Mouse (Mus musculus) embryonic facial prominence, embryonic 14.5 days (tissue): ENCODE results near the gene Anxa5. TPM values are rescaled to one million over a fixed set of nuclear protein-coding genes. Genes with fewer than 3 reads are reported as not detected.

Experiments
- ATAC-seq: fragments of 200-750 bp; cut with Nextera tagmentation; 2 replicates; pipeline ENCODE4 v1.8.0; 2017; ENCODE audit warnings: low read depth, moderate number of reproducible peaks, moderate TSS enrichment
- DNase-seq: peaks from one replicate; pipeline ENCODE4 v3.0.0-alpha.2; 2015; ENCODE audit warnings: low spot score
- H3K27ac ChIP-seq: fragments of 300-500 bp; sonication (generic); replicated peaks from 2 replicates; pipeline ENCODE4 v1.5.1; 2014; ENCODE audit warnings: low read depth, mild to moderate bottlenecking, low read length, moderate library complexity
- H3K27me3 ChIP-seq: fragments of 300-500 bp; sonication (generic); replicated peaks from 2 replicates; pipeline ENCODE4 v1.6.1; 2014; ENCODE audit warnings: low read length; ENCODE audit not compliant: control insufficient read depth, insufficient read depth
- H3K36me3 ChIP-seq: fragments of 300-500 bp; sonication (generic); 2 replicates; pipeline ENCODE4 v1.6.1; 2014; ENCODE audit warnings: low read length, mixed read lengths; ENCODE audit not compliant: control insufficient read depth, insufficient read depth
- H3K4me1 ChIP-seq: fragments of 300-500 bp; sonication (generic); 2 replicates; pipeline ENCODE4 v1.6.1; 2014; ENCODE audit warnings: antibody characterized with exemption, low read length; ENCODE audit not compliant: control insufficient read depth, insufficient read depth
- H3K4me2 ChIP-seq: fragments of 300-500 bp; sonication (generic); 2 replicates; pipeline ENCODE4 v1.6.1; 2014; ENCODE audit warnings: low read depth, mild to moderate bottlenecking, low read length, moderate library complexity, mixed read lengths
- H3K4me3 ChIP-seq: fragments of 300-500 bp; sonication (generic); 2 replicates; pipeline ENCODE4 v1.5.1; 2014; ENCODE audit warnings: low read depth, mild to moderate bottlenecking, low read length
- H3K9ac ChIP-seq: fragments of 300-500 bp; sonication (generic); 2 replicates; pipeline ENCODE4 v1.6.1; 2014; ENCODE audit warnings: low read depth, mild to moderate bottlenecking, low read length, moderate library complexity, mixed read lengths
- H3K9me3 ChIP-seq: fragments of 300-500 bp; sonication (generic); 2 replicates; pipeline ENCODE4 v1.6.1; 2016; ENCODE audit warnings: low read length; ENCODE audit not compliant: control insufficient read depth
- WGBS: fragments of 180-500 bp; shearing (Covaris S2); extraction: QIAGEN DNeasy Blood & Tissue Kit; methylation state at CpG from one replicate; pipeline ENCODE4 v1.1.7; 2014; 5-methylcytosine and 5-hydroxymethylcytosine counted together
- polyA plus RNA-seq: library from polyadenylated mRNA; unstranded; fragments of >200 nt; fragmentation: Nextera tagmentation; extraction: Ambion mirVana; gene quantifications from 2 replicates; pipeline ENCODE4 v1.2.1, GENCODE M21; 2014

Anxa5 gene
- polyA plus RNA-seq, 1 experiment from 2014 or later, result 458 TPM

GRCm38 (mm10) chr3:36492716-36493391 is 17.2 kb upstream of the Anxa5 start:
- H3K9ac ChIP-seq, result no peak overlapping the region
- DNase-seq, result peak; percentile 68
- H3K4me2 ChIP-seq, result peak overlapping the region; percentile 3; the same call in 1 of the 2 replicates
- peak; percentile 64 for ATAC-seq
- peak overlapping the region; percentile 63 for H3K27ac ChIP-seq
- WGBS, result 65% methylated on average over 9 of the region's 9 CpGs
- no peaks in the 10 kb centered on the region for H3K27me3 ChIP-seq
- H3K4me3 ChIP-seq, result no peak overlapping the region
- no peaks in the 10 kb centered on the region for H3K36me3 ChIP-seq
- no peaks in the 10 kb centered on the region for H3K9me3 ChIP-seq
- peaks cover 13% of the 10 kb centered on the region; the same call in 1 of the 2 replicates for H3K4me1 ChIP-seq

- Histone ChIP-seq H3K4me3 (no peak overlapping the region), H3K9me3 (no peaks in the 10 kb centered on the region), H3K9ac (no peak overlapping the region), H3K27me3 (no peaks in the 10 kb centered on the region), H3K27ac (no peak overlapping the region), H3K4me1 (peaks cover 13% of the 10 kb centered on the region; the same call in 1 of the 2 replicates), H3K4me2 (no peak overlapping the region), H3K36me3 (no peaks in the 10 kb centered on the region)
- DNase-seq (no peak), ATAC-seq (no peak)
- 88% methylated on average over 5 of the region's 5 CpGs for WGBS
Measured at GRCm38 (mm10) chr3:36491535-36491934, 15.8 kb upstream of the Anxa5 start.

GRCm38 (mm10) chr3:36489590-36489910 is 13.9 kb upstream of the Anxa5 start:
- no peak overlapping the region for H3K4me2 ChIP-seq
- DNase-seq (no peak), ATAC-seq (no peak)
- H3K4me1 ChIP-seq, result peaks cover 10% of the 10 kb centered on the region; the same call in 1 of the 2 replicates
- no peaks in the 10 kb centered on the region for H3K36me3 ChIP-seq
- WGBS, result 88% methylated on average over 1 of the region's 1 CpGs
- H3K9me3 ChIP-seq, result no peaks in the 10 kb centered on the region
- no peak overlapping the region for H3K4me3 ChIP-seq
- no peaks in the 10 kb centered on the region for H3K27me3 ChIP-seq
- H3K27ac ChIP-seq, result no peak overlapping the region
- no peak overlapping the region for H3K9ac ChIP-seq

GRCm38 (mm10) chr3:36488899-36489589 is 13.3 kb upstream of the Anxa5 start:
- DNase-seq, result no peak
- no peak overlapping the region for H3K4me3 ChIP-seq
- peaks cover 12% of the 10 kb centered on the region; the same call in 1 of the 2 replicates for H3K4me1 ChIP-seq
- H3K27me3 ChIP-seq, result no peaks in the 10 kb centered on the region
- no peak overlapping the region for H3K9ac ChIP-seq
- WGBS, result 86% methylated on average over 6 of the region's 6 CpGs
- H3K27ac ChIP-seq, result no peak overlapping the region
- no peaks in the 10 kb centered on the region for H3K36me3 ChIP-seq
- H3K9me3 ChIP-seq, result no peaks in the 10 kb centered on the region
- ATAC-seq, result no peak
- no peak overlapping the region for H3K4me2 ChIP-seq

- Histone ChIP-seq H3K27me3 (no peaks in the 10 kb centered on the region), H3K9ac (no peak overlapping the region), H3K36me3 (no peaks in the 10 kb centered on the region), H3K4me3 (no peak overlapping the region), H3K4me2 (no peak overlapping the region), H3K9me3 (no peaks in the 10 kb centered on the region), H3K27ac (no peak overlapping the region), H3K4me1 (peaks cover 13% of the 10 kb centered on the region)
- no peak for ATAC-seq
- WGBS, result 55% methylated on average over 1 of the region's 1 CpGs
- DNase-seq, result no peak
Measured at GRCm38 (mm10) chr3:36488367-36488766, 12.7 kb upstream of the Anxa5 start.

GRCm38 (mm10) chr3:36486881-36487280 is 11.2 kb upstream of the Anxa5 start:
- ATAC-seq (no peak), DNase-seq (no peak)
- WGBS, result 84% methylated on average over 6 of the region's 6 CpGs
- Histone ChIP-seq H3K4me1 (peaks cover 17% of the 10 kb centered on the region), H3K4me2 (no peak overlapping the region), H3K27me3 (no peaks in the 10 kb centered on the region), H3K9ac (no peak overlapping the region), H3K4me3 (no peak overlapping the region), H3K9me3 (no peaks in the 10 kb centered on the region), H3K36me3 (no peaks in the 10 kb centered on the region), H3K27ac (no peak overlapping the region)

- no peaks in the 10 kb centered on the region for H3K27me3 ChIP-seq
- no peak overlapping the region for H3K9ac ChIP-seq
- H3K4me1 ChIP-seq, result peaks cover 22% of the 10 kb centered on the region
- DNase-seq, result no peak
- no peaks in the 10 kb centered on the region for H3K9me3 ChIP-seq
- no peaks in the 10 kb centered on the region for H3K36me3 ChIP-seq
- 34% methylated on average over 6 of the region's 6 CpGs for WGBS
- no peak overlapping the region for H3K4me3 ChIP-seq
- no peak for ATAC-seq
- no peak overlapping the region for H3K4me2 ChIP-seq
- no peak overlapping the region for H3K27ac ChIP-seq
Measured at GRCm38 (mm10) chr3:36486176-36486575, 10.5 kb upstream of the Anxa5 start.

GRCm38 (mm10) chr3:36484292-36484691 is 8.6 kb upstream of the Anxa5 start:
- Histone ChIP-seq H3K36me3 (no peaks in the 10 kb centered on the region), H3K27ac (no peak overlapping the region), H3K9me3 (no peaks in the 10 kb centered on the region), H3K4me3 (no peak overlapping the region), H3K4me2 (no peak overlapping the region), H3K4me1 (peaks cover 27% of the 10 kb centered on the region), H3K27me3 (no peaks in the 10 kb centered on the region), H3K9ac (no peak overlapping the region)
- ATAC-seq, result no peak
- 86% methylated on average over 4 of the region's 4 CpGs for WGBS
- DNase-seq, result no peak

- Histone ChIP-seq H3K9ac (no peak overlapping the region), H3K36me3 (no peaks in the 10 kb centered on the region), H3K4me2 (0 out of 2 replicates have a peak overlapping the region, but pooled peaks have one; percentile 18), H3K4me1 (peaks cover 27% of the 10 kb centered on the region), H3K4me3 (no peak overlapping the region), H3K27me3 (no peaks in the 10 kb centered on the region), H3K9me3 (no peaks in the 10 kb centered on the region), H3K27ac (no peak overlapping the region)
- DNase-seq (no peak), ATAC-seq (no peak)
- 30% methylated on average over 9 of the region's 9 CpGs for WGBS
Measured at GRCm38 (mm10) chr3:36482940-36483339, 7.2 kb upstream of the Anxa5 start.
